Mouse (Mus musculus) kidney, postnatal 10 days (tissue): ENCODE measurements around the gene Nubp2.

Experiments used
- DNase-seq: peaks from one replicate; pipeline ENCODE4 v3.0.0; 2021; ENCODE audit warnings: mixed read lengths

Nubp2 gene

DNA sequence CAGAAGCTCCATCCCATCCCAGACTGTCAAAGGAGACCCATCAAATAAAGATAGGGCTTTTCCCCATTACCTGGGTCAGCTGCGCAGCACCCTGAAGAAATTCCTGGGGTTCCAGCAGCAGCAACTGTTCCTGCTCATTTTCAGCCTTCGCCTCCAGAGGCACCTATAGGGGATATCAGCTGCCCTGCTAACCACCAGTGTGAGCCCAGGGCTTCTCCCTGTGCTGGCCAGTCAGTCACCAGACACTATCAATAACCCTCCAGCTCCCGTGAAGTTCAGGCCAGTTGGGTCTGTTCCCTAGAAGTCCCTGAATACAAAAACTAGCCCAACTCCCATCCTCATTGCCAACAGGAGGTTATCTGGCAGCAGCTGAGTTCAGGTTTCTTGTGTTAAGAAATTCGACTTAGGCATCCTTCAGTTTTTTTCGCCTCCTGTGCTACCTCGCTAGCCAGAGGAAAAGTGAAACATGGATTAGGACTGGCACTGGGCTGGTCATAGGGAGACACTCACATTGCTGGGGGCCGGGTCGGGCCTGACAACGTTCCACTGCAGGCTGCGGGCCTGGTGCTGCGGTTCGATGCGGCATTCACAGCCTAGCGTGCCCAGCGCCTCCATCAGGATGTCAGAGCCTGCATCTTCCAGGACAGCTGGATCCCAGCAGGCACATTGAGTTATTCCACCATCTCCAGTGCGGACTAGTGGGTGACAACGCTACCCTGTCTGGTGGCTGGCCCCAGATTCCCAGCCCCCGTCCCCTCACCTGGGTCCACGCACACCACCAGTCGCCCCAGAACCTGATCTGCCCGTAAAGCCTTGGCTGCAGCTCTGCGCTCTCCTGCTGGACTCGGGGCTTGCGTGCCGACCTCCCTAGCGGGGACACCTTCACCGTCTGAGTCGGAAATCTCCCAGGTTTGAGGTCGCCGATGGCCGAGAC is 8.2 kb upstream of the Nubp2 start:
- no peak for DNase-seq

DNA sequence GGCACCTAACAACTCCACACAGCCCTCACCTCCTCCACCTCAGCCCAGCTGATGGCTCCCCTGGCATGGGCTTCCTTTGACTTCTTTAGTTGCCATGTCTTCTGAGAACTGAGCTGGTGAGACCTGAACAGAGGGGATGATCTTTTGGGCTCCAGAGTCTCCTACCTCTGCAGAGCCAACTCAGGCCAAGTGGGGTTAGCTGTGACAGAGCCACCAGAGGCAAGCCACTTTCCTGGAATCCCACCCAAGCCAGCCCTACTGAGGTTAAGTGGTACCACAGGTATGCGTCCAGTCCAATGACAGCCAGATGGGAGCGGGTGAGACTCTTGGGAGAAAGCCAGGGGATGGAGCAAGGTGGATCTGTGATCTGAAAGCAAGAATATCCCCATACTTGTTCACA is 7.1 kb upstream of the Nubp2 start:
- peak; percentile 10 for DNase-seq

DNA sequence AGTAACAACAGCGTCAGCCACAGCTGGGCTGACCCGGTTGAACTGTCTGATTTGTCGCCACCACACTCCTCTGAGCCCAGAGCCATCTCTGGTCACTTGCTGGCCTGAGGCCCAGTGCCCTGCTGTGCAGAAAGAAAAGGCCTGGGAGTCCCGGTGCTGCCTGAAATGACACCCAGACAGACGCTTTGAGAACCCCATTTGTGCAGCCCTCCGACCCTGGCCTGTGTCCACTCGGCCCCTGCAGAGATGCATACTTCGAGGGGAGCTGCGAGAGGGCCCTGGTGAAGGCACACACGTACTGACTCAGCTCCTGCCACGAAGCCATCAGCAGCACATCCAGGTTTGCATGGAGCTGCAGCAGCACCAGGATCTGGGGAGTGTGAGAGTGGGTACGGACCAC is 6.6 kb upstream of the Nubp2 start:
- peak; percentile 13 for DNase-seq

DNA sequence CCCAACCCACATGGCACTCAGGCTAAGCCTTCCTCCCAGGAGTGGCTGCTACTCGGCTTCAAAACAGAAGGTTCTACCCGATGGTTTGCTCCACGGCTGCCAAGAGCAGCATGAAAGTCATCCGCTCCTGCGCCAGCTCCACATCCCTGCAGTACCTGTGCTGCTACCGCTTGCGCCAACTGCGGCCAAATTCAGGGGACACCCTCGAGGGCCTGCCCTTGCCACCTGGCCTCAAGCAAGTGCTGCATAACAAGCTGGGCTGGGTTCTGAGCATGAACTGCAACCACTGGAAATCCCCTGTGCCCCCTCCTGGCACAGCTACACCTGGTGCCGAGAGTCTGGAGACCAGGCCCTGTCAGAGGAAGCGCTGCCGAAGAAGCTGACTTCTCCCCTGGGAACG is 5.2 kb upstream of the Nubp2 start:
- DNase-seq, result peak; percentile 10

DNA sequence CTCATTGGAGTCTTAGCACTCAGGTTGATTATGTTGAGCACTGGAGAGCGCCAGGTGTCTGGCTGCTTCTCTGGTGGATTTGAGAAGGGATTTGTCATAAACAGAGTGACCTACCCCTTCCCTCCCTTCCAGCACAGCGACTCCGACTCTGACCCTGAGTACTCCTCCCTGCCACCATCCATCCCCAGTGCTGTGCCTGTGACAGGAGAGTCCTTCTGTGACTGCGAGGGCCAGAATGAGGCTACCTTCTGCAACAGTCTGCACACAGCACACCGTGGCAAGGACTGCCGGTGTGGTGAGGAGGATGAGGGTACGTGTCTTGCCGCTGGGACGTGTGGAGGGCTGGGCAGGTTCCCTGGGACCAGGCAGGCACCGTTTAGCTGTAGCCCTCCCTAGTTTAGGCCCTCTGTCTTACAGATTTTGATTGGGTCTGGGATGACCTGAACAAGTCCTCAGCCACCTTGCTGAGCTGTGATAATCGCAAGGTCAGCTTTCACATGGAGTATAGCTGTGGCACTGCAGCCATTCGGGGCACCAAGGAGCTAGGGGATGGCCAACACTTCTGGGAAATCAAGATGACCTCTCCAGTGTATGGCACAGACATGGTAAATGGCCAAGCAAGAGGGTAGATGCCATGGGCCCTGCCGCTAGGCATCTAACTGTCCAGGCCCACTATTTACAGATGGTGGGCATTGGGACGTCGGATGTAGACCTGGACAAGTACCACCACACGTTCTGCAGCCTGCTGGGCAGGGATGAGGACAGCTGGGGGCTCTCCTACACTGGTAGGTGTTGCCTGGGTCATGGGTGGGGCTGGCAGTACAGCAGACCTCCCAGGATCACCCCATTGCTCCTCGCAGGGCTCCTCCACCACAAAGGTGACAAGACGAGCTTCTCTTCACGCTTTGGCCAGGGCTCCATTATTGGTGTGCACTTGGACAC is 4.3 kb upstream of the Nubp2 start:
- DNase-seq, result peak; percentile 15

DNA sequence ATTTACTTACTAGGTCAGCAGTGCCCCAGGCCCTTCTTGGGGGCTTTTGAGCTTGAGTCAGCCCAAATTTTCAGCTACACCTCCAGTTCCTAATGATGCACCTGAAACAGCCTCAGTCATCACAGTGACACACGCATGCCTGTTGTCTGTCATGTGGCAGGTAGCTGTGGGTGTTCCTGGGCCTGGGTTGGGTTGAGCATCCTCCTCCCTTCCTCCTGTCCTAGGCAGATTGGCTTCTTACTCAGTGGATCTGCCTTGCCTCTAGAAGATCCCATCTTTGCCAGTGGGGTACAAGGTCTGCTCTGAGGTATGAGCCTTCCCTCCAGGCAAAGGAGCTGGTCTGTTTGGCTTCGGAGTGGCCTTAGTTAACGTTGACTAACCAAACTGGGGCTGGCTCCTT is 2.7 kb upstream of the Nubp2 start:
- DNase-seq, result no peak

DNA sequence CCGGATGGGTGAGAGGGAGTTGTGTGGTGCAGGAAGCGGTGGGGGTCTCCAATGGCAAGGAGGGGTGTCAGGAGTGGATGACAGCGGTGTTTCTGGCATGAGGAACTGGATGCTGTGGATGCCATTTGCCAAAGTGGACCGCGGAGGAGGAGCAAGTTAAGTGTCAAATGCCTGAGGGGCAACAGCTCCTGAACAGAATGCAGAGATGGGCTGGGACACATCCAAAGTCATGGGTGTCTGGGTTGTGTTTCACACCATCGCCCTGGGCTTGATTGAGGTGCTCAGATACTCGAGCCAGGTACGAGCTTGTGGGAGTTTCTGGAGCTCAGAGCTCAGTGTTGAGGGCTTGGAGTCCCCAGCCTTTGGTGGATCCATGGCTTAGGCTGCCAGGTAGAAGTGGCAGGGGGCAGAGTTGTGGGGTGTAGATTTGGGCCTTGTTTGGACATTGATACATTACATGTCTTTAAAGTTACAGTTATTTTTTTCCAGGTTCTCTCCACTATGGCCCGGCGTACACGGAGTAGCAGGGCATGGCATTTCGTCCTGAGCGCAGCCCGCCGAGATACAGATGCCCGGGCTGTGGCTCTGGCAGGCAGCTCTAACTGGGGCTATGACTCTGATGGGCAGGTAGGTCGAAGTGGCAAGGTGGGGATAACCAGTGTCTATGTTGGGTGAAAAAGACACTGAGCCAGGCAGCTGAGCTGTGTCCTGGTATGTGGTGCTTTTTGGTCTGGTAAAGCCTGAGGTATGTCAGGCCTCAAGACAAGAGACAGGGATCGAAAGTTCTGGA is 1.3 kb upstream of the Nubp2 start:
- DNase-seq, result no peak

DNA sequence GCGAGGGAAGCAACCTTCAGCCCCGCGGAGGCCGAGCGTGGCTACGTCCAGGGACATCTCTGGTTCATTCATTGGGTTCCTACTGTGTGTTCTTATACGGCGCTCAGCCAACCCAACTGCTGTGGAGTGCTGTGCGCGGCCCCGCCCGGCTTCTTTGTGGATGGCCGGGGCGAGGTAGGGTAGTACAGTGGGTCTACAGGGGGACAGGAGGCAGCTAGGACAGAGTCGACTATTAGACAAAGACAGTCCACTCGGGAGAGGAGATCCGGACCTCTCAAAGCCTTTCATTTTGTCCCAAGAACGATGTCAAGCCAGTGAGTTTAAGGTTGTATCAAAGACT is 753 bp upstream of the Nubp2 start:
- DNase-seq, result no peak

DNA sequence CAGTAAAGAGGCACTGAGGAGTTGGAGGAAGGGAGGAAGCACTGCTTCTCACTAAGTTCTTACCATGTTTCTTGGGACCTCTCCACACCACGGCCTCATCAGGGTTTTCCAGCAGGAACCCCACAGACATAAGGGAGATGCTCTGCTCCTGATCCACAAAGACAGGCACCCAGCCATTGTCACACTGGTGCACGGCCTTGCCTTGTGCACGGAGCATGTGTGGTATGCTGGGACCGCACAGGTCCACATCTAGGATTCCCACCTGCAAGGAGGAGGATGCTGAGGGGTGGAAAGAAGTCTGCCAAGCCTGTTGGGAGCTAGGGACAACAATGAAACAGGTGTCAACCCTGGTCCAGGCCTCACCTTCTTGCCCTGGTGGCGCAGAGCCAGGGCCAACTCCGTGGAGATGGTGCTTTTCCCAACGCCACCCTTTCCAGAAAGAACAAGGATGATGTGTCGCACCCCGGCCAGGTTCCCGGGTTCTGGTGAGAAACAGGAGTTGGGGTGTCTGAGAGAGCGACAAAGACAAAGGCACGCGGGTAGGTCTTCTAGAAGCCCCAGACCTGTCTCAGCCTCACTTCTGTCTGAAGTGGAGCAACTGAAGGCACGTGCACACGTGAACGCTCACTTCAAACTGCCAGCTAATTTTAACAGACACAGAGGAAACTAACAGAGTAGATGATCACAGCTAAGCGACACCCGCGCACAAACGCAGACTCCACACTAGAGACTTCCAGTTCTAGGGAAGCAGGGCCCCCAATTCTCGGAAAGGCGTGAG is 604 bp downstream of the Nubp2 start:
- no peak for DNase-seq

DNA sequence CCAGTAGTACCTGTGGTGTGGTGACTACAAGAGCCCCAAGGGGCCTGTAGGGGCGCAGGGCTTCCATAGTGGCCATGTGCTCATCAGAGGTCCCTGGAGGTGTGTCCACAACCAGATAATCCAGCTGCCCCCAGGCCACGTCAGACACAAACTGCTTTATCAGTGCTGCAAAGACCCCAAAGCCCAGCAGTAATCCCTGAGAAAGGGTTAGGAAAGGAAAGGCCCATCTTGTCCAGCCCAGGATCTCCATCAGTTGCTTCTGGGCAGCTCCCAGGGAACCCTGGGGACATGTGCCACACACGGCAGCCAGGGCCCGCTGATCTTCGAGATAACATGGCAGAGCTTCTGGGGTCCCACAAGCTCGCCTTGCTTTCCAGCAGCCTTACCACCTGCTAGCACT is 1.8 kb downstream of the Nubp2 start:
- DNase-seq, result no peak

DNA sequence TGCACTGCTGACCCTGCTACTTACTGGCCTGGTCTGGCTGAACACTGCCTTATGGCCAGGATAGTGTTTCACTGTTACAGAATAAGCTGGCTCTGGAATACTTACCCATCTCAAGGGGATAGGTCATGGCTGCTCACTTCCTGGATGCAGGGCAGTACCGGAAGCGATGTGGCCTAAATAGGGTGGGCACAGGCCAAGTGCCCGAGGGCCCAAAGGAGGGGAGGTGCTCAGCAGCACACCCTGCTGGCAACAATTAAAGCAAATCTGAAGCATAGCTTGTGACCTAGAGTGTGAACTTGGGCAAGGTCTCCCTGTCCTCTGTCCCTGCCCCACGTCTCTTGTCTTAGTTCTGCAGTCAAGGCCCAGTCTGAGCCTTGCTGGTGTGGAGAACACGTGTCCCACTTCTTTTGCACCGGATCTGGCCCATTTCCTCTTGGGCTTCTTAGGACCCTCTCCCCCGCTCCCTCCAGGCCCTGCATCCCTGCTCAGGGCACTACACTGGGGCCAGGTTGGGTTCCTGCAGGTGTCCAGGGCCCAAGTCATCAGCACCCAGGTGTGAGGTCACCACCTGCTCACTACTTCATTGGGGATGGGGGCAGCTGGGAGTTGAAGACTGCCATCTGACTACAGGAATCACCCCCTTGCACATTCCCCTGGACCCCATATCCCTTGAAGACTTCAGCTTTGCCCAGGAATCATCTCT is 4.3 kb downstream of the Nubp2 start:
- DNase-seq, result peak; percentile 66

DNA sequence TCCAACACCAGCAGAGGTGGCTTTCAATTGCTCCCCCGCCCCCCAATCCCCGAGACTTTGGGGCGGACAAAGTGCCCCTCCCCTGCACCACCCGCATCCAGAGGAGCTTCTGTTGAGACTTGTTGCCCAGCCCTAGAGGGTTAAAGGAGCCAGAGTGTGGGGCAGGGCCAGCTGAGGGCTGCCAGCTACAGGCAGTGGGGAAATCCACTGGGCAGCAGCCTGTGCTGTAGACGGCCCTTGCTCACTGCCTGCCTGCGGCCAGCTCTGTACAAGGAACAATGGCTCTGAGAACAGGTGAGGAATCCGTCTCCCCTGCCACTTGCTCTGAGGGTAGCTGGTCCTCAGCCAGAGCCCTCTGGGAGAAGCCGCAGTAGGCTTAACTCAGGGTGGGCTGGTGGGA is 7.6 kb downstream of the Nubp2 start:
- DNase-seq, result no peak

DNA sequence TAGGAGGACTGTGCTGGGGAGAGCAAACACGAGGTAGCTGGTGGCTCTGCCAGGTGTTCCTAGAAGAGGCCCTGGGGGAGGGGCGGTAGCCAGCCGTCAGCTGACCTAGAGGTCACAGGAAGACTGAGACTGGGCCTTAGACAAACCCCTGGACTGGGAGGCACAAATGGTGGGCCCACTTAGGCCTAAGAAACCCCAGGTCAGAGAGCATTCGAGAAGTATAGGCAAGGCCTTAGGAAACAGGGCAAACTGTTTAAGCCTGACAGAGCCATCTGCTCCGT is 8.1 kb downstream of the Nubp2 start:
- peak; percentile 82 for DNase-seq

DNA sequence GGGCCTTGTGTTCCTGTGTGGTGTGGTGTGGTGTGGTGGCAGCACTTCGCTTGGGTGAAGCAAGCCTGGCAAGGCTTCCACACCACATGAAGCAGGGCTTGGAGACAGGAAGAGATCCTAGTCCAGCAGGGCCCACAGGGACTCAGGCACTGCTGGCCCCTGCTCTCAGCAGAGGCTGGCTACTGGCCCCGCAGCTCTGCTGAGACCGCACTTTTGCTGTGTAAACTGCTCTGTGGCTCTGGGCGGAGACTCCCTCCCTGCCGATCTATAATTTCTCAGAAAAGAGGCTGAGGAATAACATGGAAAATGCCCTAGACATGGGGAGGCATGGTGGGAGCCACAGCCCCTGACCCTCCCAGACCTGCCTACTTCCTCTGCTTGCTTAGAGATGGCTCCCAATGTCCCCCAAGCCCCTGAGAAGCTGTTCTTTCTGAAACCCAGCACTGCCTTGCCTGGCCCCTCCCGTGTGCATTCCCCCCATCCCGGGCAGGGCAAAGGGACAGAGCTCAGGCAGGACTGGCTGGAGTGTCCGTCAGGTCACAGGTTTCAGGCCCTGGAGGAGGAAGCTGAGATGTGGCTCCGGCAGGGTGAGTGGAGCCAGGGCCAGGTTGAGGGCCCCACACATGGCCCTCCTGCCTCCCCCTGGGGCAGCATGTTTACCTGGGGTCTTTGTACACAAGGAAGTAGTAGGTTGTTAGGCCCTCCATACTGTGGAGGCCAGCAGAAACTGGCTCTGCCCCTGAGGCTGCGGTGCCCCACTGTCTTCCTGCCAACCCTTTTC is 8.6 kb downstream of the Nubp2 start:
- DNase-seq, result peak; percentile 71

DNA sequence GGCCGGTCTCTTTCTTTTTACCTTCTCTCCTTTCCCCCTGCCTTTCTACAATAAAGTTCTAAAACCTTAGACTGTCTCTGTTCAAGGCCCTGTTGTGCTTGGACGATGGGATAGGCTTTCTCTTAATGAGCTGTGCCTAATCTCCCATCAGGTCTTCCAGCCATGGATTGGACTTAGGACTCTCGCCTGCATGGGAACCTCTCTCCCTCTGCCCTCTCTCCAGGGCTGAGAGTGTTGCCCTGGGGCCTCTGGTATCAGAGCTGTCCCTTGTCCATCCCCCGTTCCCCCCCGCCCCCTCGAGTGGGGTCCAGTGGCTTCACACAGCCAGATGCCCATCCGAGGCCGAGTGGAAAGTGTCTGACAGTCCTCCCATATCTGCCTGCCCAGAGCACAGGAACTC is 11.2 kb downstream of the Nubp2 start:
- DNase-seq, result no peak

DNA sequence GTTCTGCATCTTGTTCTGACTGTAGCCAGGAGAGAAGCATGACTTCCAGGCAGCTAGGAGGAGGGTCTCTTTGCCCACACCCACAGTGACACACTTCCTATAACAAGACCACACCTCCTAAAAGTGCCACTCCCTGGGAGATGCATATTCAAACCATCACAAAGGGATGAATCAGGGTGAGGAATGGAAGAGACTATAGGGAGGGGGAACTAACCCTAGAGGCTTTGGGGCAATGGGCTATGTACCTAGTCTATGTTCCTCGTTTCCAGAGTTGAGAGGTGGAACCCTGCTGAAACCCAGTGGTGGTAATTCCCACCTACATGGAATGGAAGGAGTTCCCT is 11.8 kb downstream of the Nubp2 start:
- DNase-seq, result no peak

DNA sequence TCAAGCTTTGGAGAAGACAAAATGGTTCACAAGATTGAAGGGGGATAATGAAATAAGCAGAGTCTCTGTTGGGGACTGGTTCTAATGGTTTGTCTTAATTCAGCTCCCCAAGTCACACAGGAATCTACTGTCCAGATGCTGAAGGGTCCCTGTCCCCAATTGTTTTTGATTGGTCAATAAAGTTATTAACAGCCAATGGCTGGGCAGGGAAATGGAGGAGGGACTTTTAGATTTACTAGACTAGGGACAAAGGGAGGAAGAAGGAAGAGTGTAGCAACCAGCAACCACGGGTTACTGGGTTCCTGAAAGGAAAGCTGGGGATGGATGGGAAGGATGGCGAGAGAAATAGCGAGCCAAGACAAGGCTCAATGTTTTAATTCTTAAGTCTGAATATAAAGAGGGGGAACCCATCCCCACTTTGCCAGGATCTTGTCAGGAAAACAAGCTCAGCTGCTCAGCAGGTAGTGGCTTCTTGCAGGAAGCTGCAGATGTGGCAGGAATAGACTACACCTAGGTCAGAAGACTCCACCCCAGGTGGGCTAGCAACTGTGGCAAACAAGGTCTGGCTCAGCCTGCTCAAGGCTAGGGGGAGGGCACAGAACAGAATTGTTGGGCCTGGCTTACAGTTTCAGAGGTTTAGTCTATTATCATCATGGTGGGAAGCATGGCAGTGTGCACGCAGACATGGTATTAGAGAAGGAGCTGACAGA is 12.3 kb downstream of the Nubp2 start:
- DNase-seq, result no peak

DNA sequence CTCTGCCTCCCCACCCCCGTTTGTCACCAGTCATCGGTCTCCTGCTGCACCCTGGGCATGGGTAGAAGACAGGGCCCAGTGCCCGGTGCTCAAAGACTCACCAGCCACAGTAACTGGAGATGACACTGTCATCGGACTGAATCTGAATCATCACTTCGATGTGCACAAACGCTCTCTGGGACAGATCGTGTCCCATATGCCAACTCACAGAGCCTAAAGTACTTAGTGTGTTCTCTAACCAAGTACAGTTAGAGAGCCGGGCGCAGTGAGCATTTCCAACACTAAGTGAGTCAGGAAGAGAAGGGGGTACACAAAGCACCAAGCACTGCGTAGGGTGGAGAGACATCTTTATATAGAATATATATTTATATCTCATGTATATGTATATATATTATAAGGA is 18.2 kb downstream of the Nubp2 start:
- DNase-seq, result no peak

DNA sequence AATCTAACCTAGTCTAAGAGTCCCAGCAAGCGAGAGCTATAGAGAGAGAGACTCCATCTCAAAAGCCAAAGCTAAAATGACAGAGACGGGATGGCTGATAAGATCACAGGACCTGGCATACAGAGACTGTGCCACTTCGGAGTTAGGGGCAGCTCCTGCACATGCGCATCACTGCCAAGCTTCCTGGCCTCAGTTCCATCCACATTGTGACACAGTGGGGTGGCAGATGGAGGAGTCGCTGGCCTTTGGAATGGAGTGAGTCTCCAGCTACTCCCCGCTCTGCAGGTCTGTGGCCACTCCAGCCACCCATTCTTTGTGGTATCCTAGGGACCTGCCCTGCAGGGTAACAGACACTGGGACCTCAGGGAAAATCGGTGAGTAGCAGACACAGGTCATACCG is 20.4 kb downstream of the Nubp2 start, which contains the start of gene Igfals:
Gene Igfals (plus strand): TSS at position 222 of the 400 bp plus-strand sequence.
- DNase-seq, result no peak

DNA sequence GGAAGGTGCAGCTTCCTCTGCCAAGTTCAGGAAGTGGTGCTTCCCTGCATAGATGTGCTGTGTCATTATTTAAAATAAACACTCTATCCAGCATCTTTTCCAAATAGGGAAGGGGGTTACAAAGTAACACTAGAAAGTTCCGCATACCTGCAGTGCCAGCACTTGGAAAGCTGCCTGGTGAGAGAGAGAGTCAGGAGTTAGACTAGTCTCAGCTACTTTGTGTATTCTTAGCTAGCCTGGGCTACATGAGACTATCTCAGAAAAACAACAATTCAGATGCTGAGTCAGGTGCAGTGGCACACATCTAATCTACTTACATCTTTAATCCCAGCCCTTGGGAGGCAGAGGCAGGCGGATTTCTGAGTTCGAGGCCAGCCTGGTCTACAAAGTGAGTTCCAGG is 24.4 kb downstream of the Nubp2 start:
- DNase-seq, result no peak
